Mouse (Mus musculus): ENCODE measurements at regions not wholly inside any gene's neighbourhood (a gene's known extent, or its start where the extent isn't known, plus 50 kb on each side); places are given as distances from the start of the nearest gene placed in this dataset.
"Not testable (repeated sequence)": the region's sequence is repeated elsewhere in the genome, so short reads cannot be mapped to it uniquely, and the experiment has no call there.

DNA sequence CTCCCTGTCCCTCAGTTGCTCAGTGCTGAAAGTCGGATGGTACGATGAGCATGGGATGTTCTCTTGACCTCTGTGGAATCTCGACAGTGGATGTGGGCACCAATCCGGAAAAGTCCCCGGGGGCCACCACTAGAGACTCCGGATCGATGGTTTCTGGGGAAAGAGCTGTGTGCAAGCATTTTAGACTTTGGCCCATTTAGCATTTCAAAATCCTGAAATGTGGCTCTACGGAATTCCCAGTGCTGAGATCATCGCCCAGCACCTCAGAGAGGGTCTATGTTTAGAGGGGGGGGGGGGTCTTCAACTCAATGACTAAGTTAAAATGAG is 68.6 kb downstream of the Tomm20 start:
- DNase-seq (ENCODE audit: low spot score): no peak

- DNase-seq (ENCODE audit: low spot score): no peak
These were observed 69.2 kb downstream of the Tomm20 start for GRCm38 (mm10) chr8:126876300-126877038.

DNA sequence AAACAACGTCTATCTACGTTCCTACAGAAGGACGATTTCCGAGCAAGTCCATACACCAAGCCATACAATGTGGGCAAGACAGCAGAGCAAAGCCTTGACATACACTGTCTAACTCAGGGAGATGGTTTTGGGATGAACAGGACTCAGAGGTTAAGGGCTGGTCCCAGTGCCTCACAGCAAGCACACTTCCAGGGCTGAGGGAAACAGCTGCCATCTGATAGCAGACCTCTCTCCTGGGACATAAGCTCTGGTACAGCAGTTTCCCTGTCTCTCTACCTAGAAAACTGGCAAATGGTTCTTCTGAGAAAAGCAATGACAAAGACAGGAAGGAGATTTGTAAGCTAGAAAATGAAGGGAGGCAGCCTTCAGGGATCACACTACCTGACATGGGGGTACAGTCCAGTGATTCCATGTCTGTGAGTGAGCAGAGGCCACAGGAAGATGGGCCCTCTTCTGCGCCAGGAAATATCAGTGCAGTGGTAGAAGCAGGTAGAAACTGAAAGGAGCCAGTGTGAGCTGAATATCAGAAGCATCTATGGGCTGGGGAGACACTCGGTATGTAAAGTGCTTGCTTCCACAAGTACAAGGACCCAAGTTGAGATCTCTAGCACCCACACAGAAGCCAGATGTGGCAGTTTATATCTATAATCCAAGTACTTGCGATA is 70.0 kb downstream of the Tomm20 start:
- DNase-seq (ENCODE audit: low spot score): no peak

- no peak for DNase-seq (ENCODE audit: low spot score)
These were observed 70.8 kb downstream of the Tomm20 start for GRCm38 (mm10) chr8:126874846-126875245.

GRCm38 (mm10) chr8:126874126-126874730 is 71.4 kb downstream of the Tomm20 start:
- no peak for DNase-seq (ENCODE audit: low spot score)

DNA sequence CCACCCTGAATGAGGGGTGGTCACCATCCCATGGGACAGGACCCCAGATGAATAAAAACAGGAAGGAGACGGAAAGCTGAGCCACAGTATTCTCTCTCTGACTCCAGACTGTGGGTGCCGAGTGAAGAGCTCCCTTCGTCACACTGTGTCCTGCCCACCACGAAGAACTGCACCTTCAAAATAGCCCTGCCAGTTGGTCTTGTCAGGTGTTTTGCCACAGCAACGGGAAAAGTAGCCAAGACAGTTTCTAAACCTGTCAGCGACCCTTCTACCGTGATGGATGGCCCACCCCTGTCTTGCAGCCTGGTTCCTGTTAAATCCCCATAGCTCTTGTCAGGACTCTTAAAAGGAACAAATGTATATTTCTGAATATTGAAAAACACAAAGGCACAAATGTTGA is 72.3 kb downstream of the Tomm20 start:
- DNase-seq (ENCODE audit: low spot score): no peak

- no peak for DNase-seq (ENCODE audit: low spot score)
These were observed 73.1 kb downstream of the Tomm20 start for GRCm38 (mm10) chr8:126872574-126872973.

- DNase-seq (ENCODE audit: low spot score): no peak
These were observed 73.5 kb downstream of the Tomm20 start for GRCm38 (mm10) chr8:126872133-126872532.

DNA sequence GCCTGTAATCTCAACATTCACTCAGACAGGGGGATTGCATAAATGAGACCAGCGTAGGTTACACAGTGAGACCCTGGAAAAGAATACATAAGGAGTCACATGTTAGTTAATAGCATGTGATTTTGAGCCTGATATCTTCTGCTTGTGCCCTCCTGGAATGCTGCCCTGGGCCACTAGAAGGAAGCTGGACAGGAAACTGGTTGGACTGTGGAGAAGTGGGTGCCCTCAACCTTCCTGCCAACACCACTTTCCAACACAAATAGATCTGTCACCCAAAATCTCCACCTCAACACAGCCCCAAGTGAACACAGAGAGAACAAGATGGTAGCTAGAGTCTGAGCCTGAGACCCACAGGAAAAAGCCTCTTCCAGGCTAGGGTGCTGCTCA is 76.2 kb downstream of the Tomm20 start:
- no peak for DNase-seq (ENCODE audit: low spot score)

DNA sequence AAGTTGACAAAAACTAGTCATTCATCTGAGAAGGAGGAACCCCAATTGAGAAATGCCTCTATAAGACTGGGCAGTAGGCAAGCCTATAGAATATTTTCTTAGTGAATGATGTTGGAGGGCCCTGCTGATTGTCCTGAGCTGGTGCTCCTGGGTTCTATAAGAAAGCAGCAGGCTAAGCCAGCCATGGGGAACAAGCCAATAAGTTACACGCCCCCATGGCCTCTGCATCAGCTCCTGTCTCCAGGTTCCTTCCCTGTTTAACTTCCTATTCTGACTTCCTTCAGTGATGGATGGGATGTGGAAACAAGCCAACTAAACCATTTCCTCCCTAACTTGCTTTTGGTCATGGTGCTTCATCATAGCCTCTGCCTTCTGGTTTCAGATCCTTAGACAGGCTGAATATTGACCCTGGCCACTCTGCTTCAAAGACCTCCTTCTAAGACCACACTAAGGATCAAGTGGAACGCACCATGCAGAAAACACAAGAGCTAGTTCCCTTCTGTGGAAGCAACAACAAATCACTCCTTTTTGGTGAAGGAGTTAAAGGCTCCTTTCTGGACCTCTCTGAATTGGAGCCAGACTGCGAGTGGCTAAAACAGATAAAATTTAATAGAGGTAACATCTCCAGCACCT is 76.7 kb downstream of the Tomm20 start:
- no peak for DNase-seq (ENCODE audit: low spot score)

DNA sequence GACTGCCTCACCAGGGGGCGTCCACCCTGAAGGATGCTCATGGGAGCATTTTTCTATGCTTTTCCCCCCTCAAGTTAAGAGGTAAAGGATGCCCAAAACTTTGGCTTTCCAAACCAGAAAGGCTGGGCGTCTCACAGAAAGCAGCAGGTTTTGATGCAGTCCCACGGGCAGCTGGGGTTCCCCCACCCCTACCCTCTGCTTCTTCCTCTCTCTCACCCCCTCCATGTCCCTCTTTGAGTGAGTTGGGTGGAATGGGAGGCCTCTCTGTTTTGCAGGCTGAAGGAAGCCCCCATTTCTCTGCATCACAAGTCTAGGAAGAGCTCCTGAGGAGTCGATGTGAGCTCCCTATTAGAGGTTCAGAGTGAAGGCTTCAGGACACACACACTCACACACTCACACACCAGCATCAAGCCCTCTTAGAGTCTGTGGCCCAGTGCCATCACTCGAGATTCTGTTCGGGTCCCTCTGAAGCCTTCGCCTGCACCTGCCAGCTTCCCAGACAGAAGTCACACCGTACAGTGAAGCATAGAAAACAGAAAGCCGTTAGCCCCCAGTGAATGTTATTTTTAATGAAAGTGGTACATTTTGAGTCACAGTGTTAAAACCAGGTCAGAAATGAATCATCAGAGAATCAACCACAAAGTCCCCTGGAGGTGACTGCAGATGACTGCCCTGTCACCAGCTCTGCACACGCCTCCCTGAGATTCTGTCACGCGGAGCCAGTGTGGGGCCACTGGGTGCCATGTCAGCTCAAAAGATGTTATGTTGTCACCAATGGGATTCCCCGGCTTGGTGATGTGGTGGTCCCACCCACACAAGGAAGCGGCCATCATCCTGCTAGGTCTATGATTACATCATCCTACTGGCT is 78.3 kb downstream of the Tomm20 start:
- DNase-seq (ENCODE audit: low spot score): no peak

DNA sequence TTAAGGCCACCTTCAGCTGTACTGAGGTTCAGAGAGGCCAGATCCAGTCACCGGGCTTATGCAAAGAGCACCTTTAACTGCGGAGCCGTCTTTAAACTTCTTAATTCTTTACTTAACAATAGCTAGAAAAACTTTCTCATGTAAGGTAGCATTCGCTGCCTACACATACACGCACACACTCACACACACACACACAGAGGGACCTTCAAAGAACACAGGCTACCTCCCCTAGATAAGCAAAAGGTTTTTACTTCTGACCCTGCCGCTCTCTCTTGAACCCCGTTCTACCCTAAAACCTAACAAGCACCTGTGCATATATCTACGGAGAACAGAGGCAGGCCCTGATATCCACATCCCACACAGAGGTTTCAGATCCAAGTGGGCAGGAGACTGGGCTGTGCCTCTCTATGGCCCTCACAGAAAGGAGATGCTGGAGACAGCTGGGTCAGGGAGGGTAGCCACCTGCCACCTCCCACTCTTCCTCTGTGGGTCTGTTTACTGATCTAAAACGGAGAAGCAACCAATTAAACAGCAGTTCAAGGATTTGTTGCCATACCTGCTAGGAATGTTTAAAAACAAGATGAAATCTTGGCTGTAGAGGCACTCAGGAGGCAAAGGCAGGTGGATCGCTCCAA is 81.2 kb downstream of the Tomm20 start:
- DNase-seq (ENCODE audit: low spot score): no peak

DNA sequence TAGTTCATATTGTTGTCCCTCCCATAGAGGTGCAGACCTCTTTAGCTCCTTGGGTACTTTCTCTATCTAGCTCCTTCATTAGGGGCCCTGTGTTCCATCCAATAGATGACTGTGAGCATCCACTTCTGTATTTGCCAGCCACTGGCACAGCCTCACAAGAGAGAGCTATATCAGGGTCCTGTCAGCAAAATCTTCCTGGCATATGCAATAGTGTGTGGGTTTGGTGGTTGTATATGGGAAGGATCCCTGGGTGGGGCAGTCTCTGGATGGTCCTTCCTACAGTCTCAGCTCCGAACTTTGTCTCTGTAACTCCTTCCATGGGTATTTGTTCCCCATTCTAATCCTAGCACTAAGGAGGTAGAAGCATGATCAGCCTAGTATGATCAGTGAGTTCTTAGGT is 82.0 kb downstream of the Tomm20 start:
- DNase-seq (ENCODE audit: low spot score): not testable (repeated sequence)

GRCm38 (mm10) chr8:126861754-126862153 is 83.9 kb downstream of the Tomm20 start:
- no peak for DNase-seq (ENCODE audit: low spot score)

- DNase-seq (ENCODE audit: low spot score): no peak
These were observed 85.0 kb downstream of the Tomm20 start for GRCm38 (mm10) chr8:126860630-126861029.

- DNase-seq (ENCODE audit: low spot score): no peak
These were observed 85.8 kb downstream of the Tomm20 start for GRCm38 (mm10) chr8:126859706-126860424.

DNA sequence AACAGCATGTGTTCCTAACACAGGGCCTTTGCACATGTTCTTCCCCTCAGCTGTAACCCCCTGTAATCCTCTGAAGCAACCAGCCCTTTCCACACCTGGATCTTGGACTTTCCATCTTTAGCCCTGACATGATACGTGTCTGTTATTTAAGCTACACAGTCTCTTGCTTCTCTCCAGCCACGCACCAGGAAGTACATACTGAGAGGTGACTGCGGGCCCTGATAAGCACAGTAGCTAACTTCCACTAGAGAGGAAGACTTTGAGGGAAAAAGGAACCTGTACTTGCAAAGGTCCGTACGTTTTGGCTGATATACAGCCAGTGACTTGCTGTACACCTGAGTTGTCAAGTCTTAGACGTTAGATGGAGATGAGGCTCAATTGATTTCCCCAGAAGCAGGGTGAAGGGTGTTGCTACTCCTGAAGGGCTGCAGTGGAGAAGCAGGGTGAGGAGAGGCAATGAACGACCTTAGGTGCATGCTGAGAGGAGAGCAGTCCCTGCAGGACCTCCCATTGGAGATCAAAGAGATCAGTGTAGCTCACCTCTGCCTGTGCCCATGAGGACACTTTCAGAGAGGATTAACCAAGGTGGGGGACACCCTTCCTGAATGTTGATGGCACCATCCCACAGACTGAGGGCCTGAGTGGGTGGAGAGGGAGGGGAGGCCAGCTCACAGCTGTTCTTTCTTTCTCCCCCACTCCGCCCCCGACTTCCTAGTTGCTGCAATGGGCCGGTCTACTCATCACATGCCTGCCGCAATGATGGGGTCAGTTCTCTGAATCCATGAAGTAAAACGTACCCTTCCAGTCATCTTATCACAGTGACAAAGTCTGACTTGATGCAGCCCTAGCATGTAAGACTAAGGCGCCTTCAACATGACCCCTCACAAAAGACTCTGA is 88.1 kb downstream of the Tomm20 start:
- no peak for DNase-seq (ENCODE audit: low spot score)

DNA sequence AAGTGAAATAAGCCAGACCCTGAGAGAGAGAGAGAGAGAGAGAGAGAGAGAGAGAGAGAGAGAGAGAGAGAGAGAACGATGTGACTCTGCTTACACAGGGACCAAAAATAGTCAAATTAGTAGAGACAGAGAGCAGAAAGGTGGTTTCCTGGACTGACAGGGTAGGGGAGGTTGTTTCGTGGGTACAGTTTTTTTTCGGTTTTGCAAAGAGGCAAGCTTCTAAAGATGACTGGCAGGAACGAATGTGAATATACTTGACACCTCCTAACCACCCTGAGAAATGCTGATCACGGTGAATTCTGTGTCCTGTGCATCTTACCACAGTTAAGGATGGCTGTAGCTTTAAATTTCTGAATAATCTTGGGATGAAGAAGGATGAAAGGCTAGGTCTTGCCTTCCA is 89.7 kb downstream of the Tomm20 start:
- DNase-seq (ENCODE audit: low spot score): no peak

GRCm38 (mm10) chr8:126855056-126855609 is 90.5 kb downstream of the Tomm20 start:
- no peak for DNase-seq (ENCODE audit: low spot score)
